Mouse (Mus musculus) ES-Bruce4 (cell line): Measurements from ENCODE around the gene Dcaf4. TPM values are rescaled to one million over a fixed set of nuclear protein-coding genes. Genes with fewer than 3 reads are reported as not detected.
A peak's percentile ranks its signal among the peaks of the same experiment; 100 is the strongest.

ENCODE experiments used
- H3K27ac ChIP-seq: 2 replicates; pipeline ENCODE4 v1.5.1; 2012; ENCODE audit warnings: low read length, inconsistent platforms; ENCODE audit not compliant: insufficient read depth
- H3K27me3 ChIP-seq: 2 replicates; pipeline ENCODE4 v1.6.1; 2012; ENCODE audit warnings: mild to moderate bottlenecking, low read length, inconsistent platforms; ENCODE audit not compliant: control insufficient read depth, poor library complexity, insufficient read depth, severe bottlenecking
- H3K36me3 ChIP-seq: 2 replicates; pipeline ENCODE4 v1.6.1; 2012; ENCODE audit warnings: inconsistent platforms, mild to moderate bottlenecking, low read length, moderate library complexity; ENCODE audit not compliant: control insufficient read depth, poor library complexity, insufficient read depth, severe bottlenecking
- H3K4me1 ChIP-seq: one replicate; pipeline ENCODE4 v1.8.1; 2011; ENCODE audit warnings: low read length; ENCODE audit not compliant: control insufficient read depth, insufficient read depth
- H3K4me3 ChIP-seq: 2 replicates; pipeline ENCODE4 v1.5.1; 2011; ENCODE audit warnings: low read depth, mild to moderate bottlenecking, low read length
- H3K9ac ChIP-seq: 2 replicates; pipeline ENCODE4 v1.6.1; 2012; ENCODE audit warnings: low read depth, mild to moderate bottlenecking, inconsistent platforms; ENCODE audit not compliant: poor library complexity, severe bottlenecking
- H3K9me3 ChIP-seq: replicated peaks from 2 replicates; pipeline ENCODE4 v1.6.1; 2012; ENCODE audit warnings: mild to moderate bottlenecking, low read length, inconsistent platforms; ENCODE audit not compliant: control insufficient read depth, poor library complexity, insufficient read depth, severe bottlenecking
- CTCF ChIP-seq: IDR thresholded peaks from one replicate; pipeline ENCODE4 v1.8.1; 2011; ENCODE audit warnings: low read depth, low read length
- EP300 ChIP-seq: IDR thresholded peaks from 2 replicates; pipeline ENCODE4 v1.6.1; 2011; ENCODE audit warnings: low read depth, low read length; ENCODE audit not compliant: insufficient read depth
- POLR2A ChIP-seq: IDR thresholded peaks from one replicate; pipeline ENCODE4 v1.8.1; 2011; ENCODE audit warnings: low read length; ENCODE audit not compliant: insufficient read depth
- polyA plus RNA-seq: library from polyadenylated mRNA; stranded (reverse); fragments of >200 nt; gene quantifications from 2 replicates; pipeline ENCODE4 v1.2.4, GENCODE M21; 2011; ENCODE audit warnings: low read depth; ENCODE audit not compliant: missing spikeins, insufficient read depth, insufficient read length

Dcaf4 gene
- polyA plus RNA-seq, 1 experiment: 125 TPM

- Histone ChIP-seq H3K27me3 (no peaks in the 10 kb centered on the region), H3K4me1 (peaks cover 3% of the 10 kb centered on the region), H3K36me3 (no peaks in the 10 kb centered on the region), H3K4me3 (no peak overlapping the region), H3K9ac (no peak overlapping the region), H3K27ac (no peak overlapping the region), H3K9me3 (no peaks in the 10 kb centered on the region)
- no peak for TF ChIP-seq CTCF
- TF ChIP-seq POLR2A: no peak
- no peak for TF ChIP-seq EP300
These were observed 6.0 kb upstream of the Dcaf4 start for GRCm38 (mm10) chr12:83514216-83514615.

GRCm38 (mm10) chr12:83517580-83517979 is 2.7 kb upstream of the Dcaf4 start:
- no peaks in the 10 kb centered on the region for H3K9me3 ChIP-seq
- H3K36me3 ChIP-seq: no peaks in the 10 kb centered on the region
- peaks cover 3% of the 10 kb centered on the region for H3K4me1 ChIP-seq
- H3K9ac ChIP-seq: no peak overlapping the region
- H3K4me3 ChIP-seq: no peak overlapping the region
- no peak for TF ChIP-seq POLR2A
- no peak for TF ChIP-seq CTCF
- TF ChIP-seq EP300: no peak
- peak overlapping the region; percentile 20 for H3K27ac ChIP-seq
- no peaks in the 10 kb centered on the region for H3K27me3 ChIP-seq

GRCm38 (mm10) chr12:83521083-83521482 is 817 bp downstream of the Dcaf4 start:
- peak overlapping the region; percentile 26 for H3K9ac ChIP-seq
- no peaks in the 10 kb centered on the region for H3K9me3 ChIP-seq
- no peak for TF ChIP-seq CTCF
- TF ChIP-seq EP300: no peak
- no peak for TF ChIP-seq POLR2A
- no peaks in the 10 kb centered on the region for H3K27me3 ChIP-seq
- peak overlapping the region; percentile 71 for H3K4me3 ChIP-seq
- peaks cover 7% of the 10 kb centered on the region for H3K4me1 ChIP-seq
- H3K27ac ChIP-seq: no peak overlapping the region
- no peaks in the 10 kb centered on the region for H3K36me3 ChIP-seq

DNA sequence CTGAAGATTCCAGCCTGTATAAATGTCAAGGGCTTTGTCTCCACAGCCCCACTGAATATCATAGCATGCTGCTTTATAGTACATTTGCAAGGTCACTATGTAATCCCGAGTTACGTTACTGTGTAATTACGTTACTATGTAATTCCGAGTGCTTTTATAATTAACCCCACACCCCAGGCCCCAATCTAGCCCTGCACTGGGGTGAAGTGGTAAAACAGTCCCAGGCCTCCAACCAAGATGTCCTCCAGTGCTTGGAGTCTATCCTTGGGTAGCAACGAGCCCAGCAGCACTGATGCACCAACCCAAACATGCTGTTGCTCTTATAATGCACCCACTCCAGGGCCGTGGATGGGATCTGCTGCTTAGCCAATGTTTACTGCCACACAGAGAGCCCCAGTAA is 2.8 kb downstream of the Dcaf4 start:
- H3K9me3 ChIP-seq: no peaks in the 10 kb centered on the region
- H3K4me3 ChIP-seq: peak overlapping the region; percentile 11; the same call in 1 of the 2 replicates
- H3K4me1 ChIP-seq: peaks cover 9% of the 10 kb centered on the region
- H3K36me3 ChIP-seq: no peaks in the 10 kb centered on the region
- H3K27ac ChIP-seq: peak overlapping the region; percentile 27
- H3K27me3 ChIP-seq: no peaks in the 10 kb centered on the region
- 0 out of 2 replicates have a peak overlapping the region, but pooled peaks have one; percentile 1 for H3K9ac ChIP-seq
- TF ChIP-seq CTCF (no peak), EP300 (no peak), POLR2A (no peak)

GRCm38 (mm10) chr12:83523892-83524291 is 3.6 kb downstream of the Dcaf4 start:
- Histone ChIP-seq H3K4me1 (peaks cover 9% of the 10 kb centered on the region), H3K4me3 (no peak overlapping the region), H3K9me3 (no peaks in the 10 kb centered on the region), H3K9ac (no peak overlapping the region), H3K27me3 (no peaks in the 10 kb centered on the region), H3K36me3 (no peaks in the 10 kb centered on the region), H3K27ac (peak overlapping the region; percentile 17; the same call in 1 of the 2 replicates)
- peak; percentile 49; the same call in 1 of the 2 replicates for TF ChIP-seq EP300
- TF ChIP-seq POLR2A: no peak
- no peak for TF ChIP-seq CTCF

DNA sequence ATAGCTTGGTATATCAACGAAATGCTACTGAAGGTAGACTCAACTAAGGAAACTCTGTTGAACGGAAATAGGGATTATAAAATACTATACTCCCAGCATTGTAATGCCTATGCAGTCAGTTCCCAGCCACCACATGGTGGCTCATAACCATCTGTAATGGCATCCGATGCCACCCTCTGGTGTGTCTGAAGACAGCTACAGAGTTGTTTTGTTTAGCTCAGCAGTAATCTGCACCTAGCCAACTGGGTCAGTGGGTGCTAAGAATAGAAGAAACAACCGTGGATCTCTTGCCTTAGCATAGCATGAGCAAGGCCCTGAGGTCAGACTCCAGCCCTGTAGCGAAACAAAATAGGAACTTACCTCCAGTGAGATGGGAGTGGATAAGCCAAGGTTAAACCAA is 4.1 kb downstream of the Dcaf4 start:
- Histone ChIP-seq H3K27me3 (no peaks in the 10 kb centered on the region), H3K27ac (no peak overlapping the region), H3K9me3 (no peaks in the 10 kb centered on the region), H3K9ac (no peak overlapping the region), H3K4me1 (peaks cover 9% of the 10 kb centered on the region), H3K36me3 (no peaks in the 10 kb centered on the region), H3K4me3 (no peak overlapping the region)
- no peak for TF ChIP-seq POLR2A
- TF ChIP-seq CTCF: no peak
- TF ChIP-seq EP300: no peak
